ENCODE assay signal across 26 mouse cellular contexts in the genomic region with DNA sequence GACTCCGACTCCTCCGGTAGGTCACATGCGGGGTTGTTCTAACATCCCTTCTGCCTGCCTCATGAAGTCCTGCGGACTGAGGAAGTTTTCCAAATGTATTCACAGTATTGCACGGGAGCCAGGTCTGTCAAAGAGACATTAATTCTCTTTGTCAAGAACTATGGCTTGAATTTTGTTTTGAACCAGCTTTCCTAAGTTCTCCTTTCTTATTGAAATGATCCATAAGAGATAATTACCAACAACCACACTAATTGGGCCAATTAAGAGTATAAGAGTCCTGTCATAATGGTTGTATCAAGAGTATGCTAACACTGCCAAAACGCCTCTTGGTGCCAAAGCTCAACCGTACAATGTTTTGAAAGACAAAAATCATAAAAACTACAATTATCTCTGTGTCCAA.
"Had no signal": no experiment of that assay in that cellular context is flagged by ENCODE, and none has a peak within 500 bp of the region (broad histone marks: within the 10 kb centered on the region; RNA-seq: fewer than 3 reads in every experiment).

No protein-coding gene starts in this region.

- H3K4me2 ChIP-seq: heart, embryonic 11.5 days; heart, embryonic 13.5 days; heart, embryonic 15.5 days; hindbrain, embryonic 13.5 days; hindbrain, embryonic 15.5 days; kidney, embryonic 15.5 days; limb, embryonic 13.5 days; limb, embryonic 15.5 days; liver, embryonic 12.5 days had no signal

- DNase-seq: gastrocnemius, postnatal 14 days; gastrocnemius, postnatal 36 days; heart, adult 18-20 months; heart, postnatal 14 days; heart, postnatal 36 days; kidney, adult 11 months; kidney, adult 2 months; kidney, adult 9 months; kidney, postnatal 14 days; kidney, postnatal 36 days; layer of hippocampus, adult 9-11 months; layer of hippocampus, postnatal 36 days; left cerebral cortex, postnatal 4 days had no signal

- H3K4me3 ChIP-seq: heart, embryonic 13.5 days; heart, embryonic 15.5 days; hindbrain, embryonic 13.5 days; hindbrain, embryonic 15.5 days; kidney, embryonic 15.5 days; limb, embryonic 13.5 days; limb, embryonic 15.5 days; liver, embryonic 12.5 days had no signal

- H3K27ac ChIP-seq: heart, embryonic 13.5 days; heart, embryonic 15.5 days; hindbrain, embryonic 13.5 days; hindbrain, embryonic 15.5 days; hindbrain, postnatal 0 days; kidney, embryonic 15.5 days; kidney, postnatal 0 days; limb, embryonic 13.5 days; limb, embryonic 15.5 days; liver, embryonic 12.5 days; liver, embryonic 14.5 days had no signal

- H3K4me1 ChIP-seq: heart, embryonic 13.5 days; heart, embryonic 15.5 days; hindbrain, embryonic 13.5 days; hindbrain, embryonic 15.5 days; kidney, embryonic 15.5 days; limb, embryonic 13.5 days; limb, embryonic 15.5 days; liver, embryonic 12.5 days had no signal

- H3K9me3 ChIP-seq: heart, embryonic 15.5 days; hindbrain, embryonic 13.5 days; hindbrain, embryonic 15.5 days; kidney, embryonic 15.5 days; limb, embryonic 15.5 days had no signal

- H3K27me3 ChIP-seq: heart, embryonic 13.5 days; heart, embryonic 15.5 days; hindbrain, embryonic 13.5 days; hindbrain, embryonic 15.5 days; kidney, embryonic 15.5 days; limb, embryonic 13.5 days; limb, embryonic 15.5 days; liver, embryonic 12.5 days had no signal

- H3K36me3 ChIP-seq: heart, embryonic 13.5 days; heart, embryonic 15.5 days; hindbrain, embryonic 13.5 days; hindbrain, embryonic 15.5 days; kidney, embryonic 15.5 days; limb, embryonic 13.5 days; limb, embryonic 15.5 days; liver, embryonic 12.5 days had no signal

- ATAC-seq: hindbrain, postnatal 0 days; intestine, embryonic 16.5 days; liver, embryonic 12.5 days had no signal

- H3K9ac ChIP-seq: heart, embryonic 13.5 days; heart, embryonic 15.5 days; hindbrain, embryonic 13.5 days; hindbrain, embryonic 15.5 days; kidney, embryonic 15.5 days; limb, embryonic 13.5 days; limb, embryonic 15.5 days; liver, embryonic 12.5 days; liver, embryonic 14.5 days had no signal
